In genomic region chr2:93776267-93777055, GRCm38 (mm10) we compare ENCODE assay signal across 20 mouse cellular contexts. TPM values are rescaled to one million over a fixed set of nuclear protein-coding genes. Genes with fewer than 3 reads are reported as not detected.
A peak's percentile ranks its signal among the peaks of the same experiment; 100 is the strongest.
DNase-seq lines count a peak whose midpoint lies in the region; ATAC-seq and TF ChIP-seq lines count a peak whose summit lies in the region.
"Had no signal": no experiment of that assay in that cellular context is flagged by ENCODE, and none has a peak within 500 bp of the region (broad histone marks: within the 10 kb centered on the region; RNA-seq: fewer than 3 reads in every experiment).

No protein-coding gene starts in this region.

- no peaks in the 10 kb centered on the region for H3K36me3 ChIP-seq in lung, postnatal 0 days (ENCODE audit: insufficient read depth, low read length)
- H3K36me3 ChIP-seq in embryonic facial prominence, embryonic 13.5 days, result no peaks in the 10 kb centered on the region
- H3K36me3 ChIP-seq in kidney, adult 2 months (ENCODE audit: control insufficient read depth, insufficient read depth, low read length), result no peaks in the 10 kb centered on the region
- H3K36me3 ChIP-seq: forebrain, embryonic 15.5 days; midbrain, embryonic 12.5 days had no signal

- TF ChIP-seq EP300 in lung, postnatal 0 days (IDR thresholded peaks at IDR 0.05), result peak; percentile 48; the same call in 1 of the 2 replicates

- peak overlapping the region; percentile 58; the same call in 1 of the 2 replicates for H3K27ac ChIP-seq in lung, postnatal 0 days (ENCODE audit: low read length)
- H3K27ac ChIP-seq in embryonic facial prominence, embryonic 13.5 days, result peak overlapping the region; percentile 78
- no peak overlapping the region for H3K27ac ChIP-seq in kidney, adult 2 months (ENCODE audit: insufficient read depth, low read depth, low read length)
- H3K27ac ChIP-seq: forebrain, embryonic 15.5 days; kidney, postnatal 0 days; midbrain, embryonic 12.5 days had no signal

- intact Hi-C loops in gastrocnemius, postnatal 14 days (cut with DNase I; ENCODE audit: low total_unique reads), result no loop called here
- intact Hi-C loops in left cerebral cortex, postnatal 10 days (cut with DNase I), result no loop called here

- ATAC-seq in lung, postnatal 0 days, result peak; percentile 75
- ATAC-seq in embryonic facial prominence, embryonic 13.5 days (ENCODE audit: insufficient number of reproducible peaks, insufficient read depth, low FRiP score, low TSS enrichment, low read depth), result no peak
- ATAC-seq: forebrain, embryonic 15.5 days; intestine, embryonic 16.5 days had no signal

- no peak for TF ChIP-seq CTCF in lung, postnatal 0 days (IDR thresholded peaks at IDR 0.05)
- TF ChIP-seq CTCF in kidney, adult 2 months (conservative IDR thresholded peaks at IDR 0.05; ENCODE audit: insufficient read depth, insufficient read length, low read depth, low read length), result no peak

- no peaks in the 10 kb centered on the region for H3K27me3 ChIP-seq in lung, postnatal 0 days (replicated peaks; ENCODE audit: insufficient read depth, low read length)
- H3K27me3 ChIP-seq in embryonic facial prominence, embryonic 13.5 days, result no peaks in the 10 kb centered on the region
- no peaks in the 10 kb centered on the region for H3K27me3 ChIP-seq in kidney, adult 2 months (replicated peaks; ENCODE audit: control insufficient read depth, insufficient read depth, low read length)
- H3K27me3 ChIP-seq: forebrain, embryonic 15.5 days; midbrain, embryonic 12.5 days had no signal

- TF ChIP-seq POLR2A in kidney, adult 2 months (IDR thresholded peaks at IDR 0.05; ENCODE audit: low read depth, low read length), result no peak

- H3K4me1 ChIP-seq in lung, postnatal 0 days (ENCODE audit: insufficient read depth, low read depth, low read length), result peaks cover 14% of the 10 kb centered on the region; the same call in 1 of the 2 replicates
- H3K4me1 ChIP-seq in embryonic facial prominence, embryonic 13.5 days, result peaks cover 90% of the 10 kb centered on the region
- no peaks in the 10 kb centered on the region for H3K4me1 ChIP-seq in kidney, adult 2 months (ENCODE audit: control insufficient read depth, insufficient read depth, low read length)

- no peak overlapping the region for H3K9ac ChIP-seq in lung, postnatal 0 days (replicated peaks; ENCODE audit: low read depth)
- no peak overlapping the region for H3K9ac ChIP-seq in embryonic facial prominence, embryonic 13.5 days
- H3K9ac ChIP-seq: forebrain, embryonic 15.5 days; midbrain, embryonic 12.5 days had no signal

- 77% methylated on average over 7 of the region's 7 CpGs for WGBS in lung, postnatal 0 days
- 66% methylated on average over 7 of the region's 7 CpGs for WGBS in embryonic facial prominence, embryonic 13.5 days
- WGBS in kidney, adult 2 months, result 87% methylated on average over 7 of the region's 7 CpGs

- DNase-seq in gastrocnemius, postnatal 14 days, result peak; percentile 30
- DNase-seq in gastrocnemius, adult 18-20 months (ENCODE audit: low spot score), result no peak
- DNase-seq in lung, postnatal 0 days (ENCODE audit: low spot score), result peak; percentile 66
- DNase-seq in lung, postnatal 14 days, result no peak
- no peak for DNase-seq in kidney, adult 2 months
- no peak for DNase-seq in left cerebral cortex, postnatal 10 days (ENCODE audit: extremely low spot score in 1 of 2, low spot score in 2 of 2)
- no peak for DNase-seq in cerebellum, postnatal 36 days
- DNase-seq: cerebellum, postnatal 14 days; heart, postnatal 36 days; layer of hippocampus, adult 9-11 months; left cerebral cortex, postnatal 4 days; lung, postnatal 4 days; right cerebral cortex, postnatal 14 days; thymus, postnatal 4 days had no signal

- no peak overlapping the region for H3K4me3 ChIP-seq in lung, postnatal 0 days (ENCODE audit: low read depth, low read length)
- H3K4me3 ChIP-seq in embryonic facial prominence, embryonic 13.5 days, result no peak overlapping the region
- H3K4me3 ChIP-seq in kidney, adult 2 months (ENCODE audit: insufficient read depth, low read depth, low read length), result no peak overlapping the region
- H3K4me3 ChIP-seq: forebrain, embryonic 15.5 days; midbrain, embryonic 12.5 days had no signal

- H3K9me3 ChIP-seq in lung, postnatal 0 days (ENCODE audit: low read length), result no peaks in the 10 kb centered on the region
- H3K9me3 ChIP-seq in embryonic facial prominence, embryonic 13.5 days, result no peaks in the 10 kb centered on the region
- H3K9me3 ChIP-seq: forebrain, embryonic 15.5 days; midbrain, embryonic 12.5 days had no signal

- H3K4me2 ChIP-seq in lung, postnatal 0 days (replicated peaks; ENCODE audit: low read depth, low read length), result no peak overlapping the region
- H3K4me2 ChIP-seq in embryonic facial prominence, embryonic 13.5 days, result no peak overlapping the region
- H3K4me2 ChIP-seq: forebrain, embryonic 15.5 days; liver, embryonic 11.5 days; midbrain, embryonic 12.5 days had no signal

RNA-seq across cellular contexts. Expression of gene Ext2, which starts 45.9 kb away (rescaled TPM):
- 10 to 100 TPM; 33.5 to 37.8 TPM for total RNA-seq in gastrocnemius, postnatal 14 days (2021)
- 10 to 100 TPM; 39.0 to 40.2 TPM for total RNA-seq in gastrocnemius, adult 18-20 months (2021)
- 69.6 and 76.6 TPM in 2 replicates for polyA plus RNA-seq in lung, postnatal 0 days (2015; fragmentation: Nextera tagmentation; extraction: Ambion mirVana)
- polyA plus RNA-seq in embryonic facial prominence, embryonic 13.5 days (2015; fragmentation: Nextera tagmentation; extraction: Ambion mirVana), result 103 and 120 TPM in 2 replicates
- 46.5 and 50.7 TPM in 2 replicates for polyA plus RNA-seq in kidney, adult 2 months (2012; rRNA removed)
- total RNA-seq in left cerebral cortex, postnatal 10 days (2021), result 10 to 100 TPM; 55.5 to 58.1 TPM

Comparison
In these comparisons a context has a peak if more than half of its experiments do, and no peak if none do; other contexts are left out.
1. DNase-seq: peak in gastrocnemius, postnatal 14 days (single experiment) and lung, postnatal 0 days (single experiment); none in gastrocnemius, adult 18-20 months (single experiment), lung, postnatal 14 days (single experiment), kidney, adult 2 months (single experiment), left cerebral cortex, postnatal 10 days (0 of 2) and cerebellum, postnatal 36 days (0 of 2).